Mouse (Mus musculus) lung, adult 2 months (tissue): Measurements from ENCODE around the gene Cd300lf. TPM values are rescaled to one million over a fixed set of nuclear protein-coding genes. Genes with fewer than 3 reads are reported as not detected.

ENCODE experiments used
- DNase-seq: peaks from one replicate; pipeline ENCODE4 v3.0.0; 2022
- H3K4me1 ChIP-seq: fragments of 200-500 bp; 2 replicates; pipeline ENCODE4 v1.6.1; 2011; ENCODE audit warnings: low read length; ENCODE audit not compliant: control insufficient read depth, insufficient read depth
- H3K4me3 ChIP-seq: fragments of 200-500 bp; replicated peaks from 2 replicates; pipeline ENCODE3; 2011; ENCODE audit warnings: low read depth, mild to moderate bottlenecking, control low read depth, low read length; ENCODE audit errors: extremely low read depth
- CTCF ChIP-seq: fragments of 200-500 bp; IDR thresholded peaks from 2 replicates; pipeline ENCODE4 v1.5.1; 2011; ENCODE audit warnings: mild to moderate bottlenecking, low read length, control low read depth; ENCODE audit not compliant: insufficient read depth
- POLR2A ChIP-seq: fragments of 200-500 bp; IDR thresholded peaks from 2 replicates; pipeline ENCODE4 v1.6.1; 2011; ENCODE audit warnings: low read depth, mild to moderate bottlenecking, control low read depth, low read length, borderline replicate concordance; ENCODE audit errors: extremely low read depth
- WGBS: fragments of 180-500 bp; shearing (Covaris S2); methylation state at CpG from one replicate; pipeline ENCODE4 v1.1.7; 2018; 5-methylcytosine and 5-hydroxymethylcytosine counted together
- polyA plus RNA-seq: library from polyadenylated mRNA; depleted of rRNA; stranded (reverse); fragments of >200 nt; gene quantifications from 2 replicates; pipeline ENCODE4 v1.2.3, GENCODE M21; 2012

Gene Cd300lf
- polyA plus RNA-seq, 1 experiment = 20.6 TPM

- TF ChIP-seq CTCF = no peak
- TF ChIP-seq POLR2A = no peak
- DNase-seq = no peak
- WGBS = 40% methylated on average over 6 of the region's 6 CpGs
- Histone ChIP-seq H3K4me1 (no peaks in the 10 kb centered on the region; the same call in none of the 2 replicates), H3K4me3 (no peak overlapping the region)
These were observed 17.0 kb upstream of the Cd300lf start for GRCm38 (mm10) chr11:115150741-115151254.

GRCm38 (mm10) chr11:115147813-115148212, 14.0 kb upstream of the Cd300lf start:
- Histone ChIP-seq H3K4me1 (no peaks in the 10 kb centered on the region; the same call in 1 of the 2 replicates), H3K4me3 (no peak overlapping the region)
- no peak for DNase-seq
- TF ChIP-seq CTCF = no peak
- no peak for TF ChIP-seq POLR2A
- 65% methylated on average over 4 of the region's 4 CpGs for WGBS

GRCm38 (mm10) chr11:115141970-115142369, 8.2 kb upstream of the Cd300lf start:
- TF ChIP-seq POLR2A = no peak
- TF ChIP-seq CTCF = no peak
- Histone ChIP-seq H3K4me1 (no peaks in the 10 kb centered on the region), H3K4me3 (no peak overlapping the region)
- DNase-seq = no peak
- 72% methylated on average over 2 of the region's 2 CpGs for WGBS

- Histone ChIP-seq H3K4me1 (no peaks in the 10 kb centered on the region), H3K4me3 (no peak overlapping the region)
- no peak for TF ChIP-seq POLR2A
- no peak for TF ChIP-seq CTCF
- no peak for DNase-seq
- 54% methylated on average over 5 of the region's 5 CpGs for WGBS
These were observed 4.9 kb upstream of the Cd300lf start for GRCm38 (mm10) chr11:115138597-115139262.

GRCm38 (mm10) chr11:115131768-115132381, 1.9 kb downstream of the Cd300lf start:
- H3K4me1 ChIP-seq = no peaks in the 10 kb centered on the region
- 69% methylated on average over 8 of the region's 8 CpGs for WGBS
- no peak overlapping the region for H3K4me3 ChIP-seq
- DNase-seq = no peak
- TF ChIP-seq POLR2A = no peak
- no peak for TF ChIP-seq CTCF

- WGBS = 86% methylated on average over 13 of the region's 13 CpGs
- Histone ChIP-seq H3K4me1 (no peaks in the 10 kb centered on the region), H3K4me3 (no peak overlapping the region)
- no peak for TF ChIP-seq POLR2A
- no peak for TF ChIP-seq CTCF
- DNase-seq = no peak
These were observed 4.2 kb downstream of the Cd300lf start for GRCm38 (mm10) chr11:115129508-115130126.

GRCm38 (mm10) chr11:115128483-115128882, 5.3 kb downstream of the Cd300lf start:
- no peaks in the 10 kb centered on the region for H3K4me1 ChIP-seq
- no peak for TF ChIP-seq CTCF
- TF ChIP-seq POLR2A = no peak
- H3K4me3 ChIP-seq = no peak overlapping the region
- 56% methylated on average over 4 of the region's 4 CpGs for WGBS
- no peak for DNase-seq

- Histone ChIP-seq H3K4me3 (no peak overlapping the region), H3K4me1 (no peaks in the 10 kb centered on the region)
- 53% methylated on average over 9 of the region's 9 CpGs for WGBS
- TF ChIP-seq CTCF = no peak
- no peak for TF ChIP-seq POLR2A
- DNase-seq = no peak
These were observed 14.4 kb downstream of the Cd300lf start for GRCm38 (mm10) chr11:115119409-115119808.

- WGBS = 36% methylated on average over 3 of the region's 3 CpGs
- Histone ChIP-seq H3K4me3 (no peak overlapping the region), H3K4me1 (no peaks in the 10 kb centered on the region)
- no peak for TF ChIP-seq POLR2A
- no peak for TF ChIP-seq CTCF
- no peak for DNase-seq
These were observed 21.6 kb downstream of the Cd300lf start for GRCm38 (mm10) chr11:115112196-115112595.
